Mouse (Mus musculus) heart, embryonic 12.5 days (tissue): Measurements from ENCODE around the gene Ropn1. TPM values are rescaled to one million over a fixed set of nuclear protein-coding genes. Genes with fewer than 3 reads are reported as not detected.

ENCODE experiments used
- polyA plus RNA-seq: library from polyadenylated mRNA; unstranded; fragments of >200 nt; fragmentation: Nextera tagmentation; extraction: Ambion mirVana; gene quantifications from 2 replicates; pipeline ENCODE4 v1.2.1, GENCODE M21; 2016

The Ropn1 gene
- polyA plus RNA-seq, 1 experiment from 2014 or later, result 0.73 TPM

Other genes with a start within 250 kb of the Ropn1 start
- gene Kalrn, start 76.4 kb upstream of the Ropn1 start, polyA plus RNA-seq, result 29.3 and 30.5 TPM in 2 replicates
- 7.0 and 8.5 TPM in 2 replicates for gene Ccdc14, start 40.7 kb downstream of the Ropn1 start, polyA plus RNA-seq
- 5.2 and 5.4 TPM in 2 replicates for gene Mylk, start 95.3 kb downstream of the Ropn1 start, polyA plus RNA-seq